Mouse (Mus musculus): ENCODE data around the gene Cdkl1.

The Cdkl1 gene

GRCm38 (mm10) chr12:69751864-69752341, 39.2 kb downstream of the Cdkl1 start:
- DNase-seq (ENCODE audit: low spot score in 2 of 2) = no peak

DNA sequence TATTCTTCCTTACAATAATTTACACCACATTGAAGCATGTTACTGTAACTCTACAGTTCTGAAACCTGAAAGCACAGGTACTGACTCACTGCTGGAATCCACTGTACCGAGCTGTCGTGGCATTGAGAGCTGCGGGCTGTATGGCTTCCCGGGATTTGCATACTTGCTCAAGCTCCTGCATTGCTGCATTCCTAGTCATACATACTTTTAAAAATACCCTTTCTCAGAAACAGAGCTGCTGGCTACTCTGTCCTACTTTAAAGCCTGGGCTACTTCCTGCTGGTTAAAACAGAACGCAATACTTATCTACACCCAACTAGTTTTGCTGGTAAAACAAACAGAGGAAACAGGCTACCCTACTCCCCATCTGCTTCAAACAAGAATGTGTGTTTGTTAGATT, 46.9 kb downstream of the Cdkl1 start:
- DNase-seq (ENCODE audit: low spot score in 2 of 2) = no peak

- DNase-seq (ENCODE audit: low spot score in 2 of 2) = no peak
Observed at GRCm38 (mm10) chr12:69741965-69742364, 49.1 kb downstream of the Cdkl1 start.

DNA sequence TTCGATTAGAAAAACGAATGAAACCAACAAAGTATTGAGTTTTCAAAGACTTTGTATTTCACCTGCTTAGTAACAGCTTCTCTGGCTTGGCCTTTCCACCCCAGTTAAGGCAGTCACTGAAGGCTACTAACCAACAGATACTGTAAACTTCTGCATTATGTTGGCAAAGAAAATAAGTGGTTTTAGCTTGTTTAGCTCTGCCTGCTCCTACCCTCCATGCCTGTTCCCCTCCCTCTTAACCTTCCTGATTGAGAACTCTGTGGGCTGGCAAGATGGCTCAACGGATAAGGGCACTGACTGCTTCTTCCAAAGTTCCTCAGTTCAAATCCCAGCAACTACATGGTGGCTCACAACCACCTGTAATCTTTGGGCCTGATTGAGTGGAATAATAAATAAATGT, 57.1 kb downstream of the Cdkl1 start:
- DNase-seq (ENCODE audit: low spot score in 2 of 2) = no peak

GRCm38 (mm10) chr12:69733518-69733917, 57.5 kb downstream of the Cdkl1 start:
- DNase-seq (ENCODE audit: low spot score in 2 of 2) = no peak

- DNase-seq (ENCODE audit: low spot score in 2 of 2) = no peak
Observed at GRCm38 (mm10) chr12:69732221-69732620, 58.8 kb downstream of the Cdkl1 start.

DNA sequence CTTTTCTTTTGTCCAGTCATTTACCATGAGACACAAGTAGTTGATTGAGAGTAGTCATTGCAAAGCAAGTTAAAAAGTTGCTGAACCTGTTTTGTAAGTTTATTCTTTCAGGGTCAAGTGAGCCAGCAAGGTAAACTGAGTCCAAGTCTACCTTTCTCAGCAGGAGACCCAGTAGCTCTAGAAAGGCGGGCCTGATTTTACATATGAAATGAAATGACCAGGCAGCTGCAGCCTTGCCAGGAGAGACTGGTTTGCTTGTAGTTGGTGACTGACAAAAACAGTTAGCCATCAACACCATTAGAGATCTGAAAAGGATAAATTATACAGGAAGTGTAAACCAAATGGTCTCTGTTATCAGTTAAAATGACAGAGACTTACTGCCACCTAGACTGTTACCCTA, 60.8 kb downstream of the Cdkl1 start:
- DNase-seq (ENCODE audit: low spot score in 2 of 2) = no peak

- DNase-seq (ENCODE audit: low spot score in 2 of 2) = no peak
Observed at GRCm38 (mm10) chr12:69729246-69729645, 61.8 kb downstream of the Cdkl1 start.

DNA sequence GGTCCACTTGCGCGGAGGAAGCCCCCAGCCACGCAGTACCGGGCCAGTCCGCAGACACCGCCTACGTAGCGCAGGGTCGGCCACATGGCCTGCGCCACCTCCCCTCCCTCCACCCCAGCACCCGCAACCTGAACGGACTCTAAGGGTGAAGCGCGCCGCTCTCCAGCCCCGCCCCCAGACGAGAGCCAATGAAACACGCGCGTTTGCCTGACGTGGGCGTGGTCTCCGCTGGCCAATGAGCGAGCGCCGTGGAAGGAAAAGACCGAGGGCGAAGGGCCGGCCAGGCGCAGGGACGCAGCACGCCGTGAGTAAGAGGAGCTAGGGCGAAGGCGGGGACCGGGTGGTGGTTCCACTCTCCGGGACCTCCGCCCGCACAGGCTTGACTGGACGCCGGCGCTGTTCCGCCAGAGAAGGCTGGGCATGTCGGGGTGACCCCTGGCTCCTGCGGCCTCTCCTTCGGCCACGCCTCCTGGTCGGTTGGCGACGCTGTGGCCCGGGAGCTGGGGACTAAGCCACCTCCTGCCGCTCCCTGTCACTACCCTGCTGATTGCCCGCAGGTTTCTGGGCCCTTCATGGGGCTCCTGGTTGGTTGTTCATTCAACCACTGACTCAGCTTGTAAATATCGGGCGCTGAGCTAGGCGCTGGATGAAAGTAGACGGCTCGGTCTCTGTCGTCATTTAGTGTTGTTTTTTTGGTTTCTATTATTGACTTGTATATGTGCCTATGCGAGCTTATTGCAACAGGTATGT, 66.2 kb downstream of the Cdkl1 start, which contains the start of the genes L2hgdh and Atp5s:
TSS of gene L2hgdh (minus strand) at position 163 of the 750 bp plus-strand sequence.
TSS of gene Atp5s (plus strand) at position 240 of the 750 bp plus-strand sequence.
- peak; percentile 93 to 94 for DNase-seq (ENCODE audit: low spot score in 2 of 2)

GRCm38 (mm10) chr12:69724018-69724710, 66.9 kb downstream of the Cdkl1 start:
- DNase-seq (ENCODE audit: low spot score in 2 of 2) = no peak

DNA sequence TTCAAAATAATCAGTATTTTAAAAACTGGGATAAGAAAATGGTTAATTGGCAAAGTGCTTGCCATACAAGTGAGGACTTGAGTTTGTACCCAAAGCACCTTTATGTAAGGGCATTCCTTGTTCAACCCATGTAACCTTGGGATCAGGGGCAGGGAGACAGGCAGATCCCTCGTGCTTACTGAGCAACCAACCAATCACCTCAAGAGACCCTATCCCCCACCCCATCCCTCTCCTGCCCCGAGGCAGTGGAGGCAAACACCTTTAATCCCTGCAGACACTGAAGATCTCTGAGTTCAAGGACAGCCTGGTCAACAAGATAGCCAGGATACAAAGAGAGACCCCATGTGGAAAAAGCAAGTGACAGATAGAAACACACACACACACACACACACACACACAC, 67.7 kb downstream of the Cdkl1 start:
- no peak for DNase-seq (ENCODE audit: low spot score in 2 of 2)

GRCm38 (mm10) chr12:69722857-69723256, 68.2 kb downstream of the Cdkl1 start:
- no peak for DNase-seq (ENCODE audit: low spot score in 2 of 2)

DNA sequence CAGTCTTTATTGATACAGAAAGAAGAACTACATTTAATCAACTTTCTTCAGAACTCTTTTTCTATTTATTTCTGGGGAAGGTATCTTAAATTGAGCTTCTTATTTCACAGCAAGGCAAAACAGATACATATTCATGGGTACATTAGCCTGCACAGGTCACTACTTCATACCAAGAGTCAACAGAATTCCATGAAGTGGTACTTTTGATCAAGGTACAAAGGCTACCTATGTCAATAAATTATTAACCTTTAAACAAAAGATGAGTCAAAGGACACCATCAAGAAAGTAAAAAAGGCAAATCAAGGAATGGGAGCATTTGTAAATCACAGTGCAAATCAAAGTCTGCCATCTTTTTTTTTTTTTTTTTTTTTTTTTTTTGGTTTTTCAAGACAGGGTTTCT, 77.4 kb downstream of the Cdkl1 start:
- no peak for DNase-seq (ENCODE audit: low spot score in 2 of 2)

DNA sequence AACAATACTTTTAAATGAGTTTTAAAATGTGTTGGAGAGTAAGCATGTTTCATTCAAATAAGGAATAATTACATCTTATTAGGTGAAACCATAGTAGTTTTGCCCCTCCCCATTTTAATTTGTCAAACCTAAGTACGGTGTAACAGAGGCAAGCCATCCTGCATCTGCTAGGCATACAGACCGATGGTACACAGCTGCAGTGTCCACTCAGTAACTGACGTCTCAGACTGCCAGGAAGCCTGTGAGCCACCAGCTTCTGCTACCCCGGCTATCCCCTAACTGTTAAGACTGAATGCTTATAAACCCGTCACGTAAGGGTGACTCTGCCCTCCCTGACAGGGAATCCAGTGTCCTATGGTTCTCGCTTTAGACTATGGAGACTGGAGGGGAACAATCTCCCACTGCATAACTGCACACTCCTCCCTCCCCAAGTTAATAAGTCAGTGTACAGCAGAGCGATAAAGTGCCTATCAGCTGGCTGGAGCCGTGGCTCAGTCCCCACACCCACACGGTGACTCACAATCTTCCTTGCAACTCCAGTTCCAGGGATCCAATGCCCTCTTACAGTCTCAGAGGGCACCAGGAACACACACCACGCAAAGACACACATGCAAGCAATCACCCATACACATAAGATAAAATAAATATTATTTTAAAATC, 86.1 kb downstream of the Cdkl1 start:
- DNase-seq (ENCODE audit: low spot score in 2 of 2) = no peak

GRCm38 (mm10) chr12:69698352-69698751, 92.7 kb downstream of the Cdkl1 start:
- DNase-seq (ENCODE audit: low spot score in 2 of 2) = no peak

Measured in right cerebral cortex, postnatal 36 days (tissue).